Mouse (Mus musculus): ENCODE results near the gene Olfr1180.
"Not testable (repeated sequence)": the region's sequence is repeated elsewhere in the genome, so short reads cannot be mapped to it uniquely, and the experiment has no call there.

Olfr1180 gene

DNA sequence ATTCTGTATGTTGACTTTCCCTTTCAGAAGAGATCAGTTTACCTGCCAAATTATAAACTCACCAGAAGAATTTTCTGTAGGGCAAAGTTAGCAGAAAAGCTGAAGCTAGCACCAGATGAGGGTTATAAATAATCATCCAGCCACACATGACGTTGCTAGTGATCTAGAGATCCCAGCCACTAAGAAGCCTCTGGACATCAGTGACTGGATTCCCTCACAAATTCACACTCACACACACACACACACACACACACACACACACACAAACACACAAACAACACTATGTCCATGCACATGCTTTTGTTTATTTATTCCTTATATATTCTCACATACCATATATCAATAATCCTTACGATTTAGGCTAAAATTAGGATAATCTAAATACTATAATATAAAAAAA is at the start of gene Olfr1180:
Olfr1180 (minus strand) TSS at position 101 of the 400 bp plus-strand sequence.
- DNase-seq (ENCODE audit: low spot score in 2 of 2) = no peak

DNA sequence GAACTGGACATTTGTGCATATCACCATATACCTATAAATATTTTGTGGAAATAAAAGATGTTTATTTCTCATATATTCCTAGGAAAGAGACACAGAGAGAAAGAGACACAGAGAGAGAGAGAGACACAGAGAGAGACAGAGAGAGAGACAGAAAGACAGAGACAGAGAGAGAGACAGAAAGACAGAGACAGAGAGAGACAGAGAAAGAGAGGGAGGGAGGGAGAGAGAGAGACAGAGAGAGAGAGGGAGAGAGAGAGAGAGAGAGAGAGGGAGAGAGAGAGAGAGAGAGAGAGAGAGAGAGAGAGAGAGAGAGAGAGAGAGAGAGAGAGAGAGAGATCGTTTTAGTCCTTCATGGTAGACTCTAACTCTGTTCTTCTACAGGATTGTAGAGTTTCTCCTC is 35.6 kb upstream of the Olfr1180 start, which contains the start of gene Olfr1183:
Olfr1183 (plus strand) TSS at position 301 of the 400 bp plus-strand sequence.
- DNase-seq (ENCODE audit: low spot score in 2 of 2) = not testable (repeated sequence)

DNA sequence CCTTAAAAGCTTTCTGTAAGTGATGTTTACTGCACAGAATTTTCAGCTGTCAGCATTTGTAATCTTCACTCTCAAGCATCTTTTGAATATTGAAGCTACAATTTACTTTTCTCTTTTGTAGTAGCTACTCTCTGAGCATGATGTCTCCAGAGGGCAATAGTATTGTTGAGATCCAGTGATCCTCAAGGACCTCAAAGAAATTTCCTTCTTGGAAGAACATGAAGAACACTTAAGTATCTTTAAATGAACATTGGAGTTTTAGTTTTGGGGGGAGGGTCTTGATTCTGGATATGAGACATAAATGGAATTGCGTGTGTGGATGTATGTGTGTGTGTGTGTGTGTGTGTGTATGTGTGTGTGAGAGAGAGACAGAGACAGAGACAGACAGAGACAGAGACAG is 30.1 kb upstream of the Olfr1180 start, which contains the start of gene Gm13757:
Gm13757 (minus strand) TSS at position 101 of the 400 bp plus-strand sequence.
- no peak for DNase-seq (ENCODE audit: low spot score in 2 of 2)

DNA sequence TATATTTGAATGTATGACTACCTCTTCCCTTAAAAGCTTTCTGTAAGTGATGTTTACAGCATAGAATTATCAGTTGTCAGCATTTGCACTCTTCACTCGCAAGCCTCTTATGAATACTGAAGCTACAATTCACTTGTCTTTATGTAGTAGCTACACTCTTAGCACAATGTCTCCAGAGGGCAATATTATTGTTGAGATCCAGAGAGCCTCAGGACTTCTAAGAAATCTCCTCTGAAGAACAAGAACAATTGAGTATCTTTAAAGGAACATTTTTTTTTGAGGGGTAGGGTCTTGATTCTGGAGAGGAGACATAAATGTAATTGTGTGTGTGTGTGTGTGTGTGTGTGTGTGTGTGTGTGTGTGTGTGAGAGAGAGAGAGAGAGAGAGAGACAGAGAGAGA is 7.1 kb upstream of the Olfr1180 start, which contains the start of gene Olfr1181:
Olfr1181 (minus strand) TSS at position 101 of the 400 bp plus-strand sequence.
- no peak for DNase-seq (ENCODE audit: low spot score in 2 of 2)

DNA sequence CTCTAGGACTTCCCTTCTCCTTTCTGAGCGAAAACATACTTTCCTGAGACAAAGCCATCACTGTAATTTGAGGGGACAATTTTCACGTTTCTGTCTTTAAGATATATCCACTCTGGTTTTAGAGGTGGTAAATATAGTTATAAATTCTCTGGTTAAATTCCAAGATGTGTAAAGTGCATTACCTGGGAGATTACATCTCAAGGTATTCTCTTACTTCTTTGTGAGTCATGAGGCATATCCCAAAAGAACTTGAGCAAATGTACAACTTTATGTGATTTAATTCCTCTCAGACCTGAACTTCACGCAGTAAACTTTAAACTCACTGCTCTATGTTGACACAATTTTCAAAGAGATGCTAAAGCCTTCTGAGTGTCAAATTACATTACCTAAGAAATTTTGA is 12.6 kb downstream of the Olfr1180 start, which contains the start of gene Olfr1179:
Olfr1179 (minus strand) TSS at position 101 of the 400 bp plus-strand sequence.
- DNase-seq (ENCODE audit: low spot score in 2 of 2) = no peak

DNA sequence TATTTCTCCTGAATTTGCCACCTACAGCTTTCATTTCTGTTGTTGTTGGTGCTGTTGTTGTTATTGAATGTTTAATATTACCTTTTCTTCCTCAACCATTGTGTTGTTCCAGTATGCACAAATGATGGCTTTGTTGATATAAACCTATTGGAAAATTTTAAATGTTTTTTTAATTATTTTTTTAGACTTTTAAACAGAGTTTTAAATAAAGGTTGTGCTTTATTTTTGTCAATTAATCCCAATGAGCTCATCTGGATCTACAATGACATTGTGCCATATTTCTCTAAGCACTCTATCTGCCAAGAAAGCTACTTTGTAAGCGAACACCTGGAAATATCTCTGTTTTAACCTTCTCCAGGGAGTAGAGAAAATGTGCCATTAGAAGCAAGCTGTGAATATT is 32.2 kb downstream of the Olfr1180 start, which contains the start of gene Olfr1178:
Olfr1178 (plus strand) TSS at position 301 of the 400 bp plus-strand sequence.
- DNase-seq (ENCODE audit: low spot score in 2 of 2) = no peak
